Mouse (Mus musculus) lung, postnatal 0 days (tissue): ENCODE measurements around the gene Cdh4. TPM values are rescaled to one million over a fixed set of nuclear protein-coding genes. Genes with fewer than 3 reads are reported as not detected.

ENCODE experiments used
- ATAC-seq: fragments of 200-750 bp; cut with Nextera tagmentation; 2 replicates; pipeline ENCODE4 v1.8.0; 2017; ENCODE audit warnings: moderate library complexity
- DNase-seq: peaks from one replicate; pipeline ENCODE4 v3.0.0-alpha.2; 2016; ENCODE audit warnings: low spot score
- H3K27ac ChIP-seq: fragments of 300-500 bp; sonication (generic); 2 replicates; pipeline ENCODE4 v1.5.1; 2014; ENCODE audit warnings: antibody characterized with exemption, mild to moderate bottlenecking, low read length, mixed read lengths
- H3K27me3 ChIP-seq: fragments of 300-500 bp; sonication (generic); replicated peaks from 2 replicates; pipeline ENCODE4 v1.6.1; 2014; ENCODE audit warnings: low read length, mixed read lengths; ENCODE audit not compliant: insufficient read depth
- H3K36me3 ChIP-seq: fragments of 300-500 bp; sonication (generic); 2 replicates; pipeline ENCODE4 v1.6.1; 2014; ENCODE audit warnings: low read length, mixed read lengths; ENCODE audit not compliant: insufficient read depth
- H3K4me1 ChIP-seq: fragments of 300-500 bp; sonication (generic); 2 replicates; pipeline ENCODE4 v1.6.1; 2014; ENCODE audit warnings: antibody characterized with exemption, low read depth, low read length, mixed read lengths; ENCODE audit not compliant: insufficient read depth
- H3K4me2 ChIP-seq: fragments of 300-500 bp; sonication (generic); replicated peaks from 2 replicates; pipeline ENCODE4 v1.6.1; 2014; ENCODE audit warnings: low read depth, mild to moderate bottlenecking, low read length, moderate library complexity, mixed read lengths
- H3K4me3 ChIP-seq: fragments of 300-500 bp; sonication (generic); 2 replicates; pipeline ENCODE4 v1.5.1; 2014; ENCODE audit warnings: low read depth, low read length
- H3K9ac ChIP-seq: fragments of 300-500 bp; sonication (generic); replicated peaks from 2 replicates; pipeline ENCODE4 v1.6.1; 2014; ENCODE audit warnings: low read depth, mild to moderate bottlenecking
- H3K9me3 ChIP-seq: fragments of 300-500 bp; sonication (generic); 2 replicates; pipeline ENCODE4 v1.6.1; 2016; ENCODE audit warnings: low read length, mixed read lengths
- CTCF ChIP-seq: IDR thresholded peaks from 2 replicates; pipeline ENCODE4 v1.5.1; 2016; ENCODE audit warnings: antibody characterized with exemption, mild to moderate bottlenecking
- EP300 ChIP-seq: IDR thresholded peaks from 2 replicates; pipeline ENCODE4 v1.6.1; 2016; ENCODE audit warnings: antibody characterized with exemption, mild to moderate bottlenecking, control low read depth
- WGBS: fragments of 180-500 bp; shearing (Covaris S2); extraction: QIAGEN DNeasy Blood & Tissue Kit; methylation state at CpG from one replicate; pipeline ENCODE4 v1.1.7; 2014; 5-methylcytosine and 5-hydroxymethylcytosine counted together
- polyA plus RNA-seq: library from polyadenylated mRNA; unstranded; fragments of >200 nt; fragmentation: Nextera tagmentation; extraction: Ambion mirVana; gene quantifications from 2 replicates; pipeline ENCODE4 v1.2.1, GENCODE M21; 2015

Cdh4 gene
- polyA plus RNA-seq, 1 experiment from 2014 or later: 3.4 TPM

DNA sequence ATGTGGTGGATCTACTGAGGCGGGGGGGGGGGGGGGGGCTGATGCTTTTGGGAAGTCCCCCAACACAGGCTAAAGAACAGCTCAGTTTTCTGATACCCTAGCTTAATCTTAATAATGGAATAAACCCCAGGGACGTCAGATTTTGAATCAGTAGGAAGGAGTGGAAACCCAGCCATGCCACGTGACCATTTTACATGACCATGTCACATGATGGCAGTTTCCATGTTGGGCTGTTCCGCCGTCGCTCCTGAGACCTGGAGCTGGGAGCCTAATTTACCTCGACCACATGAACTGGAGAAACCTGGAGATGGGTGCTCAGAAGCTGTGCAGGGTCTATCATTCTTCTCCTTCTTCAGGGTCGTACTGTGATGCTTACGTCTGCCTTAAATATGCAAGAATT lies 207.9 kb downstream of the Cdh4 start:
- H3K9ac ChIP-seq: no peak overlapping the region
- H3K36me3 ChIP-seq: no peaks in the 10 kb centered on the region
- no peaks in the 10 kb centered on the region for H3K4me1 ChIP-seq
- no peaks in the 10 kb centered on the region for H3K9me3 ChIP-seq
- DNase-seq (no peak), ATAC-seq (no peak)
- no peak for TF ChIP-seq CTCF
- no peak for TF ChIP-seq EP300
- H3K27me3 ChIP-seq: no peaks in the 10 kb centered on the region
- no peak overlapping the region for H3K4me3 ChIP-seq
- no peak overlapping the region for H3K27ac ChIP-seq
- H3K4me2 ChIP-seq: no peak overlapping the region
- 83% methylated on average over 9 of the region's 9 CpGs for WGBS

DNA sequence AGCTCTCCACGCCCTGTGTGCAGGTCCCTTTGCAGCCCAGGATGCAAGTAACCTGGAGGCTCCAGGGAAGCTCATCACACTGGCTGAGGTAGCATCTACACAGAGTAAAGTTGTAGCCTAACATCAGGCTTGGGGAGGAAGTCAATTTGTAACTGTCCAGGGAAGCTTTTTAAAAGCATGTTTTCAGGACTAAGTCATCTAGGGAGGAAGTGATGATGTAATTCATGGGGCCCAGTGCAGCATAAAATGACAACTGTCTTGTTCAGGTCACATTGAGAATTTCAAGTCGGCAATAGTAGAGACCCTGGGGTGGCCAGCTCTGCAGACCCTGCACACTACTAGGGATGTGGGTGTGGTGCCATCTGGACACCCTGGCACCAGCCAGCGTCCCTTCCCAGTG lies 213.3 kb downstream of the Cdh4 start:
- Histone ChIP-seq H3K4me2 (no peak overlapping the region), H3K9ac (no peak overlapping the region), H3K27me3 (no peaks in the 10 kb centered on the region), H3K27ac (no peak overlapping the region), H3K4me1 (no peaks in the 10 kb centered on the region), H3K4me3 (no peak overlapping the region), H3K9me3 (no peaks in the 10 kb centered on the region), H3K36me3 (no peaks in the 10 kb centered on the region)
- DNase-seq (no peak), ATAC-seq (no peak)
- TF ChIP-seq EP300 (no peak), CTCF (no peak)
- 57% methylated on average over 3 of the region's 3 CpGs for WGBS

DNA sequence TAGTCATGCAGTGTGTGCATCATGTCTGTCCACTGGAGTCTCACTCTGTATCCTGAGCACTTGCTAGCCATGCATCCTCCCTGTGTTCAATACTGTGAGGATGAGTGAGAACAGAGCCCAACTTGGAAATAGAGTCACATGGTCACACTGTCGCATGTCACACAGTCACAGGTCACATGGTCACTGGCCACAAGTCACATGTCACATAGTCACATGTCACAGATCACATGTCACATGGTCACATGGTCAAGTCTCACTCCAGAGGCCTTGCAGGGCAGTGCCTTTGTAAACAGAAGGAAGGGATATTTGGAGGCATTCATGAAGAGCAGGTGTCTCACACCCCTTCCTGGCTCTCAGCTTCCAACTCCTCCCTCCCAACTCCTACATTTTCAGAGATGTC lies 217.0 kb downstream of the Cdh4 start:
- no peak overlapping the region for H3K4me3 ChIP-seq
- no peaks in the 10 kb centered on the region for H3K4me1 ChIP-seq
- DNase-seq (no peak), ATAC-seq (no peak)
- H3K27me3 ChIP-seq: 0 out of 2 replicates have a peak, but pooled peaks cover 3% of the 10 kb centered on the region
- WGBS: 90% methylated on average over 1 of the region's 1 CpGs
- H3K36me3 ChIP-seq: no peaks in the 10 kb centered on the region
- no peak overlapping the region for H3K27ac ChIP-seq
- H3K9ac ChIP-seq: no peak overlapping the region
- no peaks in the 10 kb centered on the region for H3K9me3 ChIP-seq
- no peak overlapping the region for H3K4me2 ChIP-seq
- TF ChIP-seq EP300: no peak
- no peak for TF ChIP-seq CTCF

DNA sequence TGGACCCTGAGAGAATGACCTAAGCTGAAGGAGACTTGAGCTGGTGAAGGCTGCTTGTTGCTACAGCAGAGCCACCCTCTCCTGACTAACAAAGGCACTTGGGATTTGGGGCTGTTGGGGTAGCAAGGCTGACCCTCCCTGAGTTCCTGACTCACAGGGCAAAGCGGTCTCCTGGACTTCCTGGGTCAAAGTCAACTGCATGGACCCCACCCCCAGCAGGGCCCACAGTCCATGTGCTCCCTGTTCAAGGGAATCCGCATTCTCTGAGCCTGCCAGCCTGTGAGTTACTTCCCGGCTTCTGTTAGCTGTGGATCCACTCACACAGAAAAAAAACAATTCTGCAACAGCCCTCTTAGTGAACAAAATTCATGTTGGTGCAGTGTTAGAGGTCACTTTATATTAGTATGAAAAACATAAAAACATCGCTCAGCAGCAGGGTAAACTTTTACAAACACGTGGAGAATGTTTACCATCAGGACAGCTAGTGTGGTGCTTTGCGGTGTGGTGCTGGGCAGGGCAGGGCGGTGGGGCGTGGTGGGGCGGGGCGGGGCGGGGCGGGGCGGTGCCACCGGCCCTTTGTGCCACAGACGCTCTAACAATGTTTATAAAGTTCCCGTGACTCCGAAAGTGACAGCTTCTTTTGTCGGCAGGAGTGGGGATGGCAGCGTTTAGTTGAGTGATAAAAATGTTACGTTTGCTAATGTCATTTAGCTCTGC lies 219.9 kb downstream of the Cdh4 start:
- Histone ChIP-seq H3K27ac (no peak overlapping the region), H3K4me1 (no peaks in the 10 kb centered on the region), H3K4me3 (no peak overlapping the region), H3K9ac (no peak overlapping the region), H3K27me3 (0 out of 2 replicates have a peak, but pooled peaks cover 3% of the 10 kb centered on the region), H3K4me2 (peak overlapping the region; percentile 43), H3K9me3 (no peaks in the 10 kb centered on the region), H3K36me3 (no peaks in the 10 kb centered on the region)
- ATAC-seq (0 out of 2 replicates have a peak, but pooled peaks have one; percentile 19), DNase-seq (no peak)
- 5% methylated on average over 19 of the region's 20 CpGs for WGBS
- TF ChIP-seq CTCF: no peak
- no peak for TF ChIP-seq EP300

- Histone ChIP-seq H3K4me1 (no peaks in the 10 kb centered on the region), H3K9ac (no peak overlapping the region), H3K4me3 (peak overlapping the region; percentile 11; the same call in 1 of the 2 replicates), H3K27ac (no peak overlapping the region), H3K36me3 (no peaks in the 10 kb centered on the region), H3K27me3 (0 out of 2 replicates have a peak, but pooled peaks cover 3% of the 10 kb centered on the region), H3K4me2 (peak overlapping the region; percentile 43), H3K9me3 (no peaks in the 10 kb centered on the region)
- 6% methylated on average over 9 of the region's 9 CpGs for WGBS
- ATAC-seq (no peak), DNase-seq (no peak)
- no peak for TF ChIP-seq CTCF
- TF ChIP-seq EP300: no peak
These were observed 220.5 kb downstream of the Cdh4 start for GRCm38 (mm10) chr2:179662739-179663138.

DNA sequence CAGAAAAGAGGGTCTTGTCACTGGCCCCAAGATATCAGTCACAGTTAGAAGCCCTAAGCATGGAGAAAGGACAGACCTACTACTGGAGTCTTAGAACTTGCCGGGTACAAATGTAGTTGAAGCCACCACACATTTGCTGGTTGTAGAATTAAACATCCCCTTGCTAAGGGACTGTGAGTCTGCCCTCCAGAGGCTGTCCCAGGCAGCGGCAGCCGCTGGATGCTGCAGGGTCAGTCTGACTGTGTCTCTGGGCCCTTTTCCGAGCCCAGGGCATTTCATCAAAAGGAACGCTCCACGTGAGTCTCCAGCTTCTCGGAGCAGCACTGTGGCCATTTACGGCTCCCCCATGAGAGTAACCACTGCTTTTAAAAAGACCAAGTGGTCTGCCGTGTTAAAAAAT lies 221.4 kb downstream of the Cdh4 start:
- Histone ChIP-seq H3K27me3 (0 out of 2 replicates have a peak, but pooled peaks cover 3% of the 10 kb centered on the region), H3K9ac (no peak overlapping the region)
- WGBS: 51% methylated on average over 9 of the region's 9 CpGs

More for the DNA sequence above, 221.4 kb downstream of the Cdh4 start:
- ATAC-seq: no peak
- Histone ChIP-seq H3K4me2 (no peak overlapping the region), H3K27ac (no peak overlapping the region), H3K9me3 (no peaks in the 10 kb centered on the region), H3K36me3 (no peaks in the 10 kb centered on the region), H3K4me1 (no peaks in the 10 kb centered on the region), H3K4me3 (no peak overlapping the region)
- no peak for DNase-seq
- no peak for TF ChIP-seq EP300
- TF ChIP-seq CTCF: peak; percentile 26; the same call in 1 of the 2 replicates
